Mouse (Mus musculus): ENCODE measurements around the gene Ddi1. TPM values are rescaled to one million over a fixed set of nuclear protein-coding genes. Genes with fewer than 3 reads are reported as not detected.
A peak's percentile ranks its signal among the peaks of the same experiment; 100 is the strongest.

Gene Ddi1
- polyA plus RNA-seq (2015; fragmentation: Nextera tagmentation; extraction: Ambion mirVana): not detected in 2 replicates

DNA sequence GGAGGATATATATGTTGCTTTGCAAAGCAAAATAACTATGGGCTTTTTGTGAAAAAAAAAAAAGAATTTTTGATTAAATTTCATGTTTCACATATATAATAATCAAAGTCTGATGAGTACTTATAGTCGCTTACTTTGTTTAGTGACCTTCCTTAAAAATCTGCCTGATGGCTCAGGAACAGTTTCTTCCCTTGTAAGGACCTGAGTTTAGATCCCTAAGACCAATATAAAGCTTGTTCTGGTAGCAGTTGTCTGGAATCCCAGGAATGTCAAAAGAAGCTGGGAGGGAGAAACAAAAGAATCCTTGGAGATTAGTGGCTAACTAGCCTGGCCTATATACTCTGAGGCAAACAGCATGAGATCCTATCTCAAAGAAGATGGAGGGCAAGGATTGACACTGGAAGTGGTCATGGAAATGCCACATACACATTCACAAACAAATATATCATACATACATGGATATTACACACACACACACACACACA, at the start of gene Ddi1:
Gene Ddi1, minus strand, starts transcription at position 51 of the 485 bp plus-strand sequence.
- no peak within 1 kb of the TSS for H3K4me2 ChIP-seq (ENCODE audit: low read length)
- no peaks in the 10 kb centered on the region for H3K4me1 ChIP-seq (replicated peaks; ENCODE audit: control insufficient read depth, insufficient read depth, low read length)
- WGBS: 48% methylated on average over 1 of the region's 1 CpGs
- no peaks in the 10 kb centered on the region for H3K36me3 ChIP-seq (ENCODE audit: control insufficient read depth, insufficient read depth)
- no peaks in the 10 kb centered on the region for H3K27me3 ChIP-seq (replicated peaks; ENCODE audit: control insufficient read depth, insufficient read depth, low read length)
- no peak for ATAC-seq
- no peak within 1 kb of the TSS for H3K9ac ChIP-seq (replicated peaks; ENCODE audit: low read depth, low read length)
- no peak within 1 kb of the TSS for H3K27ac ChIP-seq (ENCODE audit: low read length)
- no peak within 1 kb of the TSS for H3K4me3 ChIP-seq (replicated peaks; ENCODE audit: low read length)
- H3K9me3 ChIP-seq (ENCODE audit: control insufficient read depth, low read length): no peaks in the 10 kb centered on the region

DNA sequence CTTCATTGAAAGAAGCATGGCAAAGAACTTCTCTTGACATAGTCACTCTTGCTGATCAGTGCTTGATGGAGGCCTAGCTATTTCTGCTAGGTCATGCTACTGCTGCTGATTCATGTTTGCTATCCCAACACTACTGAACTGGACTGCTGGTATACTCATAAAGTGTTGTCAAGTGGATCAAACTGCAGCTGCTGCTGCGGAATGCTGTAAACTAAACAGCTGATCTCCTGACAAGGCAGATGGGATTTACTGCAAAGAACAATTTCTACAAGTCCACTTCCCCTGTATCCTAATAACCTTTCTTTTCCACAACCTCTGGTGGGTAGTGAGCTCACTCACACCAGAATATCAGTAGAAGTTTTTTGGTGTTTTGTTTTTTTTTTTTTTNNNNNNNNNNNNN, 47.5 kb upstream of the Ddi1 start:
- WGBS: 88% methylated on average over 1 of the region's 1 CpGs
- Histone ChIP-seq H3K9ac (replicated peaks; ENCODE audit: low read depth, low read length) (no peak overlapping the region), H3K4me2 (ENCODE audit: low read length) (no peak overlapping the region), H3K9me3 (ENCODE audit: control insufficient read depth, low read length) (no peaks in the 10 kb centered on the region), H3K27ac (ENCODE audit: low read length) (no peak overlapping the region), H3K27me3 (replicated peaks; ENCODE audit: control insufficient read depth, insufficient read depth, low read length) (no peaks in the 10 kb centered on the region), H3K36me3 (ENCODE audit: control insufficient read depth, insufficient read depth) (no peaks in the 10 kb centered on the region), H3K4me1 (replicated peaks; ENCODE audit: control insufficient read depth, insufficient read depth, low read length) (no peaks in the 10 kb centered on the region), H3K4me3 (replicated peaks; ENCODE audit: low read length) (no peak overlapping the region)
- ATAC-seq: no peak

DNA sequence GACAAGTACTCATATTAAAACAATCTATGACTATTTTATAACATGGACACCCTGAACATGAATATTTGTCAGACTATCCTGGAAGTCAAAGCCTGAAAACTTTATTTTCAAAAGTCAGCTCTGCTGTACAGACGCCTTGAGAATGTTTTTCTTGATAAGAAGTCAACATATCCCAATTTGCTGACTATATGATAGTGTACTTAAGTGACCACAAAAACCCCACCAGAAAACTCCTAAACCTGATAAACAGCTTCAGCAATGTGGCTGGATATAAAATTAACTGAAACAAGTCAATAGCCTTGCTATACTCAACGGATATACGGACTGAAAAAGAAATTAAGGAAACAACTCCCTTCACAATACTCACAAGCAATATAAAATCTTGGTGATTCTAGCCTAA, 36.2 kb upstream of the Ddi1 start:
- H3K36me3 ChIP-seq (ENCODE audit: control insufficient read depth, insufficient read depth): no peaks in the 10 kb centered on the region
- no peak overlapping the region for H3K9ac ChIP-seq (replicated peaks; ENCODE audit: low read depth, low read length)
- H3K9me3 ChIP-seq (ENCODE audit: control insufficient read depth, low read length): no peaks in the 10 kb centered on the region
- no peak overlapping the region for H3K4me3 ChIP-seq (replicated peaks; ENCODE audit: low read length)
- 95% methylated on average over 3 of the region's 3 CpGs for WGBS
- H3K27ac ChIP-seq (ENCODE audit: low read length): no peak overlapping the region
- H3K4me2 ChIP-seq (ENCODE audit: low read length): no peak overlapping the region
- H3K27me3 ChIP-seq (replicated peaks; ENCODE audit: control insufficient read depth, insufficient read depth, low read length): no peaks in the 10 kb centered on the region
- no peak for ATAC-seq
- H3K4me1 ChIP-seq (replicated peaks; ENCODE audit: control insufficient read depth, insufficient read depth, low read length): no peaks in the 10 kb centered on the region

- no peak overlapping the region for H3K4me3 ChIP-seq (replicated peaks; ENCODE audit: low read length)
- H3K4me1 ChIP-seq (replicated peaks; ENCODE audit: control insufficient read depth, insufficient read depth, low read length): no peaks in the 10 kb centered on the region
- no peak for ATAC-seq
- no peak overlapping the region for H3K9ac ChIP-seq (replicated peaks; ENCODE audit: low read depth, low read length)
- 84% methylated on average over 3 of the region's 3 CpGs for WGBS
- H3K27me3 ChIP-seq (replicated peaks; ENCODE audit: control insufficient read depth, insufficient read depth, low read length): no peaks in the 10 kb centered on the region
- no peaks in the 10 kb centered on the region for H3K9me3 ChIP-seq (ENCODE audit: control insufficient read depth, low read length)
- H3K36me3 ChIP-seq (ENCODE audit: control insufficient read depth, insufficient read depth): no peaks in the 10 kb centered on the region
- no peak overlapping the region for H3K4me2 ChIP-seq (ENCODE audit: low read length)
- H3K27ac ChIP-seq (ENCODE audit: low read length): no peak overlapping the region
Measured at GRCm38 (mm10) chr9:6304590-6304989, 34.9 kb upstream of the Ddi1 start.

GRCm38 (mm10) chr9:6302050-6302449, 32.4 kb upstream of the Ddi1 start:
- Histone ChIP-seq H3K4me2 (ENCODE audit: low read length) (no peak overlapping the region), H3K27ac (ENCODE audit: low read length) (no peak overlapping the region), H3K4me3 (replicated peaks; ENCODE audit: low read length) (no peak overlapping the region), H3K27me3 (replicated peaks; ENCODE audit: control insufficient read depth, insufficient read depth, low read length) (no peaks in the 10 kb centered on the region), H3K9me3 (ENCODE audit: control insufficient read depth, low read length) (no peaks in the 10 kb centered on the region), H3K36me3 (ENCODE audit: control insufficient read depth, insufficient read depth) (no peaks in the 10 kb centered on the region), H3K4me1 (replicated peaks; ENCODE audit: control insufficient read depth, insufficient read depth, low read length) (no peaks in the 10 kb centered on the region), H3K9ac (replicated peaks; ENCODE audit: low read depth, low read length) (no peak overlapping the region)
- peak; percentile 54 for ATAC-seq
- WGBS: 59% methylated on average over 3 of the region's 3 CpGs

DNA sequence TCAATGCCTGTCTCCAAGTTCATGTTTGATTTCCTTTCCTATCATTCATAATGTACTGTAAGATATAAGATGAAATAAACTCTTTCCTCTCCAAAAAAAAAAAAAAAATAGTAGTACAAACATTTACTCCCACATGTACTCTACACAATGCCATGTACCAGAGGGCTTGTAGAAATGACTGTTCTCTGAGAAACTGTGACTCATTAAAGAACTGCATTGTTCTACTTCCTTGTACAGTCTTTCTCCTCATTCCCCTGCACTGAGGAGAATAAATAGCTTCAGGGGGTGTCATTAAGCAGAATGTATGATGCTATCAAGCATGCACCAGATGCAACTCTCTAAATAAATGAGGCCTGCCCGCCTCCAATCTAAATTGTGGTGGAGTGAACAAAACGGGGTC, 28.9 kb upstream of the Ddi1 start:
- H3K27ac ChIP-seq (ENCODE audit: low read length): no peak overlapping the region
- no peak overlapping the region for H3K4me3 ChIP-seq (replicated peaks; ENCODE audit: low read length)
- H3K4me1 ChIP-seq (replicated peaks; ENCODE audit: control insufficient read depth, insufficient read depth, low read length): no peaks in the 10 kb centered on the region
- no peak overlapping the region for H3K4me2 ChIP-seq (ENCODE audit: low read length)
- no peaks in the 10 kb centered on the region for H3K36me3 ChIP-seq (ENCODE audit: control insufficient read depth, insufficient read depth)
- H3K9me3 ChIP-seq (ENCODE audit: control insufficient read depth, low read length): no peaks in the 10 kb centered on the region
- H3K27me3 ChIP-seq (replicated peaks; ENCODE audit: control insufficient read depth, insufficient read depth, low read length): no peaks in the 10 kb centered on the region
- ATAC-seq: no peak
- H3K9ac ChIP-seq (replicated peaks; ENCODE audit: low read depth, low read length): no peak overlapping the region
- 50% methylated on average over 2 of the region's 2 CpGs for WGBS

DNA sequence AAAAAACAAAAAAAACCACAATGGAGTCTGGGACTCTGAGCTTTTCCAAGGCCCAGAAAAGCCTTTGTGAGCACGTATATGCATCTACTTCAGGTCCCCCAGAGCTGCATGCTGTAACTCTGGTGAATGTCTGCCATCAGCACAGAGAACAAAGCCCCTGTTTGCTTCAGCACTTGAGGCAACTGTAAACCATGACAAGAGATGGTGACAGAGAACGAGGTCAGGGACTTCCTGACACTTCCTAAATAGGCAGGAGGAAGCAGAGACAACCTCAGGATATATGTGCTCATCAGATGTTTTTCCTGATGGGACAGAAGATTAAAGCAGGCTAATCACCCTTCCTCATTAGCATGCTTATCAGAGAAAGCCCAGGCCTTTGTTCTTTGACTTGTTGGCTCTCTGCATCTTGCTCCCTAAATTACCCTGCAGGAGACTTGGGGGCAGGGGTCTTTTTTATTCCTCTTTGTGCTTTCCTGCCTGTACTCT, 19.6 kb upstream of the Ddi1 start:
- Histone ChIP-seq H3K4me3 (replicated peaks; ENCODE audit: low read length) (no peak overlapping the region), H3K4me1 (replicated peaks; ENCODE audit: control insufficient read depth, insufficient read depth, low read length) (0 out of 2 replicates have a peak, but pooled peaks cover 4% of the 10 kb centered on the region), H3K27me3 (replicated peaks; ENCODE audit: control insufficient read depth, insufficient read depth, low read length) (no peaks in the 10 kb centered on the region), H3K4me2 (ENCODE audit: low read length) (no peak overlapping the region), H3K9me3 (ENCODE audit: control insufficient read depth, low read length) (no peaks in the 10 kb centered on the region), H3K9ac (replicated peaks; ENCODE audit: low read depth, low read length) (no peak overlapping the region), H3K36me3 (ENCODE audit: control insufficient read depth, insufficient read depth) (no peaks in the 10 kb centered on the region), H3K27ac (ENCODE audit: low read length) (no peak overlapping the region)
- 8% methylated on average over 2 of the region's 2 CpGs for WGBS
- ATAC-seq: 0 out of 2 replicates have a peak, but pooled peaks have one; percentile 20

- 28% methylated on average over 1 of the region's 1 CpGs for WGBS
- 0 out of 2 replicates have a peak, but pooled peaks cover 4% of the 10 kb centered on the region for H3K4me1 ChIP-seq (replicated peaks; ENCODE audit: control insufficient read depth, insufficient read depth, low read length)
- no peak overlapping the region for H3K4me3 ChIP-seq (replicated peaks; ENCODE audit: low read length)
- H3K4me2 ChIP-seq (ENCODE audit: low read length): no peak overlapping the region
- H3K9ac ChIP-seq (replicated peaks; ENCODE audit: low read depth, low read length): no peak overlapping the region
- no peaks in the 10 kb centered on the region for H3K36me3 ChIP-seq (ENCODE audit: control insufficient read depth, insufficient read depth)
- no peaks in the 10 kb centered on the region for H3K27me3 ChIP-seq (replicated peaks; ENCODE audit: control insufficient read depth, insufficient read depth, low read length)
- ATAC-seq: 0 out of 2 replicates have a peak, but pooled peaks have one; percentile 47
- no peak overlapping the region for H3K27ac ChIP-seq (ENCODE audit: low read length)
- H3K9me3 ChIP-seq (ENCODE audit: control insufficient read depth, low read length): no peaks in the 10 kb centered on the region
Measured at GRCm38 (mm10) chr9:6286770-6287169, 17.1 kb upstream of the Ddi1 start.

DNA sequence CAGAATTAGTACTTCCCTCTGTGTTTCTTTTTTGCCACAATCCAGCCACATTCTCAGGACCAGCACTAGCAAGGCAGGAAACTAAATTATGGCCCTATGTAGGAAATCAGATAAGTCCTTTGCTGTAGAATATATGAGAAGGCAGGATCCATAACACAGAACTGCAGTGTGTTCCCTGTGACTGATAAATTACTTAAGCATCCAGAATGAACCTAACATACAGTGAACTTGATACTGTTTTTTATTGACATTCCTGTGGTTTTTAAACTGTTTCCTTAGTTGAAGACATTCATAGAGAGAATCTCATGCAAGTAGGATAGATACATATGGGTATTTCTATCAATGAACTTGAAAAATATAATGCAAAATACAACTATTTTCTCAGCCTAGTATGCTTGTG, 7.9 kb upstream of the Ddi1 start:
- Histone ChIP-seq H3K4me2 (ENCODE audit: low read length) (no peak overlapping the region), H3K9ac (replicated peaks; ENCODE audit: low read depth, low read length) (no peak overlapping the region), H3K27ac (ENCODE audit: low read length) (no peak overlapping the region), H3K36me3 (ENCODE audit: control insufficient read depth, insufficient read depth) (no peaks in the 10 kb centered on the region), H3K4me1 (replicated peaks; ENCODE audit: control insufficient read depth, insufficient read depth, low read length) (no peaks in the 10 kb centered on the region), H3K4me3 (replicated peaks; ENCODE audit: low read length) (no peak overlapping the region), H3K27me3 (replicated peaks; ENCODE audit: control insufficient read depth, insufficient read depth, low read length) (no peaks in the 10 kb centered on the region), H3K9me3 (ENCODE audit: control insufficient read depth, low read length) (no peaks in the 10 kb centered on the region)
- ATAC-seq: no peak

- no peak for ATAC-seq
- WGBS: 83% methylated on average over 1 of the region's 1 CpGs
- Histone ChIP-seq H3K4me1 (replicated peaks; ENCODE audit: control insufficient read depth, insufficient read depth, low read length) (no peaks in the 10 kb centered on the region), H3K27me3 (replicated peaks; ENCODE audit: control insufficient read depth, insufficient read depth, low read length) (no peaks in the 10 kb centered on the region), H3K9ac (replicated peaks; ENCODE audit: low read depth, low read length) (no peak overlapping the region), H3K4me3 (replicated peaks; ENCODE audit: low read length) (no peak overlapping the region), H3K9me3 (ENCODE audit: control insufficient read depth, low read length) (no peaks in the 10 kb centered on the region), H3K36me3 (ENCODE audit: control insufficient read depth, insufficient read depth) (no peaks in the 10 kb centered on the region), H3K4me2 (ENCODE audit: low read length) (no peak overlapping the region), H3K27ac (ENCODE audit: low read length) (no peak overlapping the region)
Measured at GRCm38 (mm10) chr9:6276395-6276794, 6.7 kb upstream of the Ddi1 start.
